Mouse (Mus musculus): ENCODE data around the gene Coq4.

The Coq4 gene

GRCm38 (mm10) chr2:29802075-29802826 lies 15.0 kb downstream of the Coq4 start, which contains the start of gene Slc27a4:
Slc27a4 (plus strand) TSS chr2:29802634.
- peak; percentile 97 for DNase-seq

- DNase-seq = peak in 1 of 2 experiments; percentile 21
These were observed 15.5 kb downstream of the Coq4 start for GRCm38 (mm10) chr2:29802827-29803201.

- peak in 1 of 2 experiments; percentile 33 for DNase-seq
These were observed 16.1 kb downstream of the Coq4 start for GRCm38 (mm10) chr2:29803400-29803831.

- DNase-seq = no peak
These were observed 28.5 kb downstream of the Coq4 start for GRCm38 (mm10) chr2:29815678-29816371.

DNA sequence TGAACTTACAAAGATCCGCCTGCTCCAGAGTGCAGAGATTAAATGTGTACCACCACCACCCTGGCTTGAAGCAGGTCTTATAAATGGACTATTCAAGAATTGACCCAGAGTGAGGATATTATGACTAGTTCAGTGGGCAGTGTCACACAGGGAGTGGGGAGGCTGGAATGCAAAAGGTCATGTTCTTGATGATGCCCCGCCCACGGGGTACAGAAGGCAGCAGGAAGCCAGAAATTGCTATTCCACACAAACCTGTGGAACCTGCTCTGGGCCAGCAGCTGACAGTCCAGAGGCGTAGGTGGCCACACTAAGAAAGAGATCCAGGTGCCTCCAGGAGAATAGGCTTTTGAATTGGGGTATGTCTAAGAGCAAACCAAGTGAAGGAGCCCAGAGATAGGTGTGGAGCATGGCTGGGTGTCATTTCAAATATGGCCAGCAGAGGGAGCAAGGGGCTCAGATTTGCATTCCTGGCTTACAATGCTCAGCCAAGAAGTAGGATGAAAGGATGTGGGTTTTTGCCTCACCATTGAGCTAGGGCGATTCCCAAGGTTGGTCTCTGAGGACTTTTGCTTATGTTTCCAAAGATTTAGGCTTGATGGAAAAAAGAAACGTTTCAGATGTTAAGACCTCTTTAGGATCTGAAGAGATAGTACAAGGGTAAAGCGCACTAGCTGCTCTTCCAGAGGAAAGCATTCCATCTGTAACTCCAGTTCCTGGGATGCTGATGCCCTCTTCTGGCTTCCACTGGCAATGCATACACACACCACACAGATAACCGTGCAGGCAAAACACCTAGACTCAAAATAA lies 30.3 kb downstream of the Coq4 start:
- DNase-seq = peak; percentile 78 to 81

DNA sequence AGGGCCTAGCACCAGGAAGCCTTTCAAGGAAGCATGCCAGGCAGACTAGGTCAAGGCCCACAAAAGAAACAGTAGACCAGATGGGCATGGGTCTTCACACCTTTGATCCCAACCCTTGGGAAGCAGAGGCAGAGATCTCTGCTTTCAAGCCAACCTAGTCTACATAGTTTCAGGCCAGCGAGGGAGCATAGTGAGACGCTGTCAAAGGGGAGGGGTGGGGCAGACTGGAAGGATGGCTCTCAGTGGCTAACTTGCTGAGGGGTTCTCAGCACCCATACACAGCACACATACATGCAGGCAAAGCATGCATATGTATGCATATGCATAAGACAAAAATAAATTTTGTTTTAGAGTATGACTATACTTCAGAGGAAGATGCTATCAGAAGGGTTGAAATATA lies 32.1 kb downstream of the Coq4 start:
- no peak for DNase-seq

DNA sequence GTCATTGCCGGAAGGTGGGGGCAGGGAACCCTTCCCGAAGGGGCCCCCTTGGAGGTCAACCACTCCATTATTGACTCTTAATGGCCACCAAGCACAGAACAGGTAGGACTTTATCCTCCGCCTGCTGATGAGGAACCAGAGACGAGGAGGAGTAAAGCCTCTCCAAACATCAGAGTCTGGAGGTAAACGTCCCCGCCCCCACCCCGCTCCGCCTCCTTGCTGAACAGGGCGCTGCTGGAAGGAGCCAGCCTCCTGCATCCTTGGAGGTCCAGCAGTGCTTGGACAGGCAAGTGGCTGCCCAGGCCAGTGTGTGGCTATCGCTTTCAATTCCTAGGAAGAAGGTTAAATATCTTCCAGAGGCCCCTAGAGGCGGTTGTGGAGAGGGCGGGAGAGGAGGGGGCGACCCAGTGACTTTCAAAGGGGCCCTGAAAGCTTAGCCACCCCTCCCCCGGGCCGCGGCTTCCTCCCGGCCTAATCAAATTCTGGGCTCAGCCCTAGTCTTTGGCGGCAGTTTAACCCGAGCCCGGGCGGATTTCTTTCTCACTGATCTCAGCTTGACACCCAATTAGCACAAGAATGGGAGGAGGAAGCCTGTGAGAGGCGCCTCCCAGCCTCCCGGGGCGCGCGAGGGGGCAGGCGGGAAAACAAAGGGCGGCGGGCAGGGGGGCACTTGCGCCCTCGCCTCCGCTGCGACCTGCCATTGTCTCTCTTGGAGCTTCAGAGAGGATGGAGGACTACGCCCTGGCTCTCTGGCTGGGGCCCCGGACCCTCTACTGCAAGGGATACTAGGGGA lies 32.9 kb downstream of the Coq4 start, which contains the start of gene Urm1:
TSS of gene Urm1 (plus strand) at position 51 of the 793 bp plus-strand sequence.
- DNase-seq = peak; percentile 50 to 58

DNA sequence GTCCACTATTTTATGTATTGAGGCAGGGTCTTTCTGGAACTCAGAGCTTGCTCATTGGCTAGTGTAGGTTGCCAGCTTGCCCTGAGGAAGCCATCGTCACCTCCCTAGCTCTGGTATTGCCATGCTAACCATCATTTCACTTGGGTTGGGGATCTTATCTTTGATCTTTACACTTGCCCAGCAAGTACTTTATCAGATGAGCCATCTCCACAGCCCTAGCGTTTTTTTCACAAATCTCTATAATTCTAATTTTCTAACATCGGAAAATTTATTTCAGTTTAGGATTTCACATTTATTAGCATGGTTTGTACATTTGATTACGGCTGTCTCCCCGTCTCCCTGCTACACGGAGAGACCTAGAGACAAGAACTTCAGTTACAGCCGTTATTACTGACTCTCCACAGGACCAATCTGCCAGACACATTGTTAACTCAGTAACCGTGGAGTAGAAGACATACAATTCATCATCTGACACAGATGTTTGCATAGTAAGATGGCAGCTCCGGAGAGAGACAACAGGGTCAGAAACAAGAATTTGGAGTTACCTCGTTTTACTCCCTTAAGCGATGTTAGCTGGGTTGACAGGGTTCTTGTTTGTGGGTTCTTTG lies 39.1 kb downstream of the Coq4 start:
- no peak for DNase-seq

GRCm38 (mm10) chr2:29826926-29827708 lies 39.8 kb downstream of the Coq4 start:
- DNase-seq = peak; percentile 97 to 98

- DNase-seq = no peak
These were observed 40.4 kb downstream of the Coq4 start for GRCm38 (mm10) chr2:29827709-29828024.

DNA sequence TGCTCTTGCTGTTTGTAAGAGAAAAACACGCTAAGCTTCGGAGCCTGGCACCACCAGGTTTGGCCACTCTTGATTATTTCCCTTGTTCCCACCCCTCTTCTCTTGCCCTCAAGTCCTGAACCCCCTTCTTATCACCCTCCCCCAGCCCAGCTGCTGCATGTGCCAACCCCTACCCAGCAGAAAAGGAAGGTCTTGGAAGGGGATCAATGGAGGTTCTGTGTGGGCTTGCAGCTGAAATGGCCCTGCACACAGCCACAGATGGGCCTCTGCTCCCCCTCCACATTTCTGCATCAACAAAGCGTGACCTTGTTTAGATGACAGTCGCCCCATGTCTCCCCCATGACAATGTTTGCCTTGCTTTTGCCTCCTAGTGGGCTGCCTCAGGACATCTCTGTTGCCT lies 43.8 kb downstream of the Coq4 start:
- DNase-seq = no peak

GRCm38 (mm10) chr2:29833796-29834195 lies 46.5 kb downstream of the Coq4 start:
- no peak for DNase-seq

GRCm38 (mm10) chr2:29835391-29835899 lies 48.2 kb downstream of the Coq4 start:
- DNase-seq = no peak

- no peak for DNase-seq
These were observed 52.2 kb downstream of the Coq4 start for GRCm38 (mm10) chr2:29839460-29839859.

DNA sequence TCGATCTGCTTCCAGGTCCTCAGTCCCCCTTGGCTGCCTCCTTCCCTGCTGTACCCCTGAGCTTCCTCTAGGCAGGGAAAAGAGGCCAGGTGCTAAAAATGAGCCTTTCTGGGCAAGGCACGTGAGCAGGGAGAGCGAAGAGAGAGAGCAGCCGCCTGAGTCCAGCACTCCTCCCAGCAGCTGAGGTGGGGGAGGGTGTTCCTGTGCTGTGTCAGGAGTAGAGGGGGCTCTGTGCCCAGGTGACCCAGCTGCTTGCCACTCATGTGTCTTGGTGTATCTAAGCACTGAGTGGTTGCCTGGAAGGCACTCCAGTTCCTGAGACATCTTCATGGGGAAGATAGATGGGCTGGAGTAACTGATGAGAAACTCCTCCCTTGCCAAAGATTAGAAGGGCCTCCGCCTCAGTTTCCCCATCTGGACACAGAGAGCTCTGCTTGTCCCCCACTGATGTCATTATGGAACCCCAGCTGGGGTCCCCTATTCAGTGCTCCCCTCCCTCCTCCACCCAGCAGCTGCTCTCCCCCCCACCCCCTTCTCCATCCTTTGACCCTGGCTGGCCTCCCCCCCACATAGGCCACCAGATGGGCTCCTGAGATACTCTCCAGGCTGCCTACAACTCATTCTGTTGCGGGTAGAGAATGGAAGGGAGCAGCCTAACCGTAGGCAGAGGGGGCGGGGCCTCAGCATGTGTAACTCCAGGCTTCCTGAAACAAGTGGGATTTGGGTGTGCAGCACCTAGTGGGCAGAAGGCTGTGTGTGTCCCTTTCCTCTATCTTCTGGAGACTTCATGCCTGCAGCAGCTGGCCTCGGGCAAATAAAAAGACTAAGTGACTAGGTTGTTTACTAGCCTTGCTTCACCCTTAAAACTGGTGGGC lies 56.2 kb downstream of the Coq4 start:
- DNase-seq = no peak

DNA sequence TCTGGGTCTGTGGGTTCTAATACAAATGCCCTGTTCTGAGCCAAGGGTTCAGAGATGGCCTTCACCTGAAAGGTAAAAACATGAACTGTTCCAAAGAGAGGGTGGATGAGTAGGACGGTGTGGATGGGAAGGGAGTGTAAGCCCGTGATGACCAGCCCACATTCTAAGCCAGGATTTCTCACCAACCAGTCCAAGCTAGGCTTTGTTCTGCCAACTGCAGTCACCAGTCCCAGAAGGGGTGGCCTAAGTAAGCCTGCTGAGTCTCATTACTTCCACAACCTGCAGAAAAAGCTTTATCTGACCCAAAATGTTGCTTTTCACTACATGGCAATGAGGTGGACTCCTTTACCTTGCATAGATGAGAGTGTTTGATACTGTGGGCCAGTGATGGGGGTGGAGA lies 56.8 kb downstream of the Coq4 start:
- DNase-seq = no peak

DNA sequence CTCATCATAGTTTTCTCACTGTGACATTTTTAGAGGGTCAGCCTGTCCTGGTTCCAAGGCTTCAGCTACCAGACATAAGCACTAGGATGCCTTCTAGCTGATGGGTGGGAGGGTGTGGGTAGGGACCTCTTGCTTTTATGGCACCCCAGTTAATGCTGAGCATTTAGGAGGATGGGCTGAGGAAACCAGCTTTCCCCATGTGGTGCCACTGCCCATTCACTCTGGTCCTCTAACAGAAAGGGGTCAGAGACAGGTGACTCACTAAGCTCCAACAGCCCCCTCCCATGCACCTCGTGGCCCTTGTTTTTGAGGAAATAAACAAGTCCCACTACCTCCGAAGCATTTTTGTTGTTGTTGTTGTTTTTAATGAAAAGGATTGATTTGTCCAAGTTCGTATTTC lies 57.4 kb downstream of the Coq4 start:
- no peak for DNase-seq

DNA sequence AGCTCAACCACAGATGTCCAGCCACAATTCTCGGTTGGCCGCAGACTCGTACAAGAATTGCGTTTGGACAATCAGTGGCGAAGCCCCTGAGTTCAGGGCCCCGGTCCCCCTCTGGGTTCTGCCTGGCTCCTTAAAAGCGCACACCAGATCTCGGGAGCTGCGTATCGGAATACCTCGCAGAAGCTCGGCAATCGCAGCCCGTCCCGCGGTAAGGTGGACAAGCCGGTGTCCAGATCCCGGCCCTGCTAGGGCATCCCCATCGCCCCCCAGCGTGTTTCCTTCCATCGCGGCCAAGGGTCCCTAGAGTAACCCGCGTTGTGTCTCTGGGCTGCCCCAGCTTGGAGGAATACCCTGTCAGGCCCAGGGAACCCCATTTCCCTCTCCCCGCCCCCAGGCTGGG lies 58.3 kb downstream of the Coq4 start:
- DNase-seq = no peak

DNA sequence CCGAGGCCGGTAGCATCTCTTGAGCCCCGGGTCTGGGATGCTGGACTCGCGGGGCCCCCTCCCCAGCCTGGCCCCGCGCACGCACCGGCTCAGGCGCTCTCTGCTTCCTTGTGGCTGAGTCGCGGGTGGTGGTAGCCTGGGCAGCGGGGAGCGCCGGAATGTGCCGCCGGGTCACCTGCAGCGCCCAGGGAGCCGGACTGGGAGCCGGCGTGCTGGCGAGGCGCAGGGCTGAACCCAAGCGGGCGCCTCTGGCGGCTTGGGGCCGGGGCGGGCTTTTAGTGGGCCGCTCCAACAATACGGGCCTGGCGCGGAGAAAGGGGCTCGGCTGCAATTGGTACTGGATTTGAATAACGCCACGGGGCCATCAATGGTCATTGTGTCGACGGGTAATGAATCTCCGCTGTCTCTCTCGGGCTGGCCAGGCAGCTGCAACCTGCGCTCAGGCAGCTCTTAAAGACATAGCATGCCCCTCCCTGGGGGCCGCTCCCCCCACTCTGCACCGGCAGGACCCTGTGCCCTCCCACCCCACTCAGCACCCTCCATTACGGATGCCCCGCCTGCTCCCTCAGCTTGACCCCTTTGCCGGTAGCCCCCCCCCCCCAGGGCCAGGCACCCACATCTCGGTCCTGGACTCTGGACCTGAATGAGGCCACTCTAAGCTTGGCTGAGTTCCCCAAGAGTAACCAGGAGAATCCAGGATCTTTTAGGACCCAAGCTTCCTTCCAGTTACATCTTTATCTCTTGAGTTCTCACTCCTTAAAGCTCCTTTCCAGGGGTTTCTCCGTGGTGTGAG lies 59.0 kb downstream of the Coq4 start:
- no peak for DNase-seq

Measured in lung, adult 18-20 months (tissue).